Mouse (Mus musculus) heart, embryonic 10.5 days (tissue): ENCODE data around the gene Kif5c. TPM values are rescaled to one million over a fixed set of nuclear protein-coding genes. Genes with fewer than 3 reads are reported as not detected.

Source experiments
- DNase-seq: peaks from one replicate; pipeline ENCODE4 v3.0.0-alpha.2; 2017; ENCODE audit warnings: low spot score
- H3K27ac ChIP-seq: fragments of 300-500 bp; sonication (generic); 2 replicates; pipeline ENCODE4 v1.5.1; 2016; ENCODE audit warnings: mild to moderate bottlenecking
- H3K27me3 ChIP-seq: fragments of 300-500 bp; sonication (generic); 2 replicates; pipeline ENCODE4 v1.6.1; 2016; ENCODE audit warnings: mild to moderate bottlenecking; ENCODE audit not compliant: poor library complexity, insufficient read depth, severe bottlenecking
- H3K36me3 ChIP-seq: fragments of 300-500 bp; sonication (generic); 2 replicates; pipeline ENCODE4 v1.6.1; 2016; ENCODE audit warnings: mild to moderate bottlenecking, moderate library complexity
- H3K4me1 ChIP-seq: fragments of 300-500 bp; sonication (generic); 2 replicates; pipeline ENCODE4 v1.6.1; 2016; ENCODE audit warnings: mild to moderate bottlenecking
- H3K4me3 ChIP-seq: fragments of 300-500 bp; sonication (generic); 2 replicates; pipeline ENCODE4 v1.5.1; 2016; ENCODE audit warnings: mild to moderate bottlenecking, moderate library complexity
- H3K9me3 ChIP-seq: fragments of 300-500 bp; sonication (generic); 2 replicates; pipeline ENCODE4 v1.6.1; 2016; ENCODE audit warnings: mild to moderate bottlenecking, moderate library complexity
- WGBS: fragments of 180-500 bp; shearing (Covaris S2); methylation state at CpG from one replicate; pipeline ENCODE4 v1.1.7; 2016; 5-methylcytosine and 5-hydroxymethylcytosine counted together
- polyA plus RNA-seq: library from polyadenylated mRNA; unstranded; fragments of >200 nt; fragmentation: Nextera tagmentation; extraction: Ambion mirVana; gene quantifications from 2 replicates; pipeline ENCODE4 v1.2.1, GENCODE M21; 2016

Kif5c gene
- polyA plus RNA-seq, 1 experiment from 2014 or later = 4.3 TPM

- no peak overlapping the region for H3K27ac ChIP-seq
- no peak for DNase-seq
- H3K36me3 ChIP-seq = no peaks in the 10 kb centered on the region
- H3K27me3 ChIP-seq = no peaks in the 10 kb centered on the region; the same call in 1 of the 2 replicates
- no peak overlapping the region for H3K4me3 ChIP-seq
- WGBS = 87% methylated on average over 12 of the region's 12 CpGs
- no peaks in the 10 kb centered on the region for H3K9me3 ChIP-seq
- H3K4me1 ChIP-seq = no peaks in the 10 kb centered on the region
Observed at GRCm38 (mm10) chr2:49629181-49629580, 10.1 kb downstream of the Kif5c start.

DNA sequence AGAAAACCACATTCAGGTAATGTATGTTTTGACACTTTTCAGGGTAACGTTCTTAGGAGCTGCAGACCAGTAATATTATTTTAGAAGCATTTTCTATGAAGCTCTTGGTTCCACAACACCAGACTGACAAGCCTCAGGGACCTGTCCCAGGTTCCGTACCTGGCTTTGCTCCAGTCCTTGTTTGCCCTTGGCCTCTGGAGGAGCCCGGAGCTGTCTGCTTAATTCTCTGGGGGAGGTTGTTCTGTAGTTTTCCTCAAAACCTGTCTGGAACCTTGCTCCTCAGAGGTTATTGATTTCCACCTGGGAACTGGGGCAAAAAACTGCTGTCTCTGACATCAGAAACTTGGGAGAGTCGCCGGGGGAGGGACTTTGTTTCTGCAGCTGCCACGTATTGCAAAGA, 11.5 kb downstream of the Kif5c start:
- Histone ChIP-seq H3K4me3 (no peak overlapping the region), H3K36me3 (no peaks in the 10 kb centered on the region), H3K27ac (no peak overlapping the region), H3K4me1 (no peaks in the 10 kb centered on the region), H3K9me3 (no peaks in the 10 kb centered on the region), H3K27me3 (no peaks in the 10 kb centered on the region; the same call in 1 of the 2 replicates)
- WGBS = 84% methylated on average over 6 of the region's 6 CpGs
- no peak for DNase-seq

DNA sequence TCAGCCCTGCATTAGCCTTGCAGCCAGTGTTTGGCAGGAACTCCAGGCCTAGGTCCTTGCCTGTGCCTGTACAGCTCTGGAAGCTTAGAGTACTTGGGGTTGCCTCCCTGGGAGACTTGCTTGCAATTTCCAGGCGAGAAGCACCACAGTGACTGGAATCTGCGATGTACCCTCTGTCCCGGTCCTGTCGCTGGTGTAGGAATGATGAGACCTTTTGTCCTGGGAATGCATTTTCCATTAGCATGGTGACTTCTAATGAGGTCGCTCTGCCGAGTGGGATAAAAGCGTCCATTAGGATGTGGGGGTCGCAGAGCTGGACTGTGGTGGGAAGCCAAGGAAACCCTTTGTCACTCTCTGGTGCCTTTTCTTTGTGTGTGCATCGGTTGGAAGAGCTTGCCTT, 14.1 kb downstream of the Kif5c start:
- DNase-seq = no peak
- WGBS = 71% methylated on average over 9 of the region's 9 CpGs
- H3K27ac ChIP-seq = no peak overlapping the region

DNA sequence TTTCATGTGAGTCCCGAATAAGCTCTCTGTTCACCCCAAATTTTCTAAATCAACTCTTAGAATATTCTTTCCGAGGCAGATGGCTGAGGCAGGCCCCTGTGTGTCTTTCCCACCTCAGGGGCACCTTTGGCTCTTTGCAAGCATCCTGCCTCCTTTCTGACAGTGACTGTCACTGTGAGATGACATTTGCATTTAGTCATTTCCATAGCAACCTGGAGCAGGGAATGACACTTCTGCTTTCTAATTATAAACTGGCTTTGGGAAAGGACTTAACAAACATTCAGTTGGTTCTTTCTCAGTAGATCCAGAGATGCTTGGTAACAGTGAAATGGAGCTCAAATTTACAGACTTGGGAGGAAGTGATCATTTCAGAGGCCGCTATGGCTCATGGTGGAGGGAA, 23.7 kb downstream of the Kif5c start:
- no peak overlapping the region for H3K4me3 ChIP-seq
- H3K4me1 ChIP-seq = no peaks in the 10 kb centered on the region; the same call in 1 of the 2 replicates
- WGBS = 80% methylated on average over 3 of the region's 3 CpGs
- H3K27me3 ChIP-seq = no peaks in the 10 kb centered on the region
- no peak for DNase-seq
- H3K27ac ChIP-seq = no peak overlapping the region
- H3K36me3 ChIP-seq = no peaks in the 10 kb centered on the region
- H3K9me3 ChIP-seq = no peaks in the 10 kb centered on the region

More for the DNA sequence above, 14.1 kb downstream of the Kif5c start:
- H3K4me1 ChIP-seq = no peaks in the 10 kb centered on the region
- no peaks in the 10 kb centered on the region for H3K27me3 ChIP-seq
- no peak overlapping the region for H3K4me3 ChIP-seq
- no peaks in the 10 kb centered on the region for H3K36me3 ChIP-seq
- no peaks in the 10 kb centered on the region for H3K9me3 ChIP-seq

- Histone ChIP-seq H3K27ac (no peak overlapping the region), H3K4me1 (peaks cover 9% of the 10 kb centered on the region), H3K4me3 (no peak overlapping the region), H3K9me3 (no peaks in the 10 kb centered on the region), H3K27me3 (no peaks in the 10 kb centered on the region), H3K36me3 (no peaks in the 10 kb centered on the region)
- 83% methylated on average over 8 of the region's 8 CpGs for WGBS
- no peak for DNase-seq
Observed at GRCm38 (mm10) chr2:49643756-49644155, 24.7 kb downstream of the Kif5c start.

DNA sequence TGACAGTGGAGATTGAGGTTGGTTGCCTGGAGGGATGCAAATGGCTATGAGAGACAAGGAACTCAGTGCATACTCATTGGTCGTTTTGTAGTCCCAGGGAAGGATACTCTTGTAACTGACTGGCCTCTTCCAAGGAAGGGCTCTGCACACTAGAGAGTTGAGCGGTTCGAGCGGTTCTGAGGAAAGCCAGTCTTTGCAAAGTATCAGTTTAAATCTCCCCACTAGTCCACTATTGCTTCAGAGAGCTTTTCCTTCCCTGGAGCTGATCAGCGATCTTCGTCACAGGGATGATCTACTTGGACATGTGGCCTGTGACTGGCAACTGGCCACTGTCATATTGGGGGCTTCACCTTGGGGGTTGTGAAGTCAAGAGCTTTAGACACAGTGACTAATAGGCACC, 28.5 kb downstream of the Kif5c start:
- Histone ChIP-seq H3K27me3 (no peaks in the 10 kb centered on the region), H3K4me1 (peaks cover 17% of the 10 kb centered on the region), H3K27ac (no peak overlapping the region), H3K9me3 (no peaks in the 10 kb centered on the region), H3K36me3 (no peaks in the 10 kb centered on the region), H3K4me3 (no peak overlapping the region)
- no peak for DNase-seq
- WGBS = 86% methylated on average over 6 of the region's 6 CpGs

GRCm38 (mm10) chr2:49648344-49648743, 29.2 kb downstream of the Kif5c start:
- H3K27ac ChIP-seq = no peak overlapping the region
- WGBS = 41% methylated on average over 9 of the region's 9 CpGs
- DNase-seq = no peak
- no peaks in the 10 kb centered on the region for H3K27me3 ChIP-seq
- no peaks in the 10 kb centered on the region for H3K9me3 ChIP-seq
- H3K4me1 ChIP-seq = peaks cover 17% of the 10 kb centered on the region
- H3K36me3 ChIP-seq = no peaks in the 10 kb centered on the region
- H3K4me3 ChIP-seq = peak overlapping the region; percentile 19; the same call in 1 of the 2 replicates

- H3K4me3 ChIP-seq = no peak overlapping the region
- no peaks in the 10 kb centered on the region for H3K9me3 ChIP-seq
- DNase-seq = no peak
- no peaks in the 10 kb centered on the region for H3K27me3 ChIP-seq
- peaks cover 17% of the 10 kb centered on the region for H3K4me1 ChIP-seq
- no peaks in the 10 kb centered on the region for H3K36me3 ChIP-seq
- WGBS = 75% methylated on average over 6 of the region's 6 CpGs
- no peak overlapping the region for H3K27ac ChIP-seq
Observed at GRCm38 (mm10) chr2:49648806-49649205, 29.7 kb downstream of the Kif5c start.

- Histone ChIP-seq H3K4me3 (no peak overlapping the region), H3K27me3 (no peaks in the 10 kb centered on the region), H3K9me3 (no peaks in the 10 kb centered on the region), H3K4me1 (peaks cover 17% of the 10 kb centered on the region), H3K36me3 (no peaks in the 10 kb centered on the region), H3K27ac (no peak overlapping the region)
- no peak for DNase-seq
- WGBS = 56% methylated on average over 10 of the region's 10 CpGs
Observed at GRCm38 (mm10) chr2:49649211-49649610, 30.1 kb downstream of the Kif5c start.

- no peaks in the 10 kb centered on the region for H3K27me3 ChIP-seq
- no peak overlapping the region for H3K27ac ChIP-seq
- H3K36me3 ChIP-seq = no peaks in the 10 kb centered on the region
- H3K9me3 ChIP-seq = no peaks in the 10 kb centered on the region
- DNase-seq = peak; percentile 20
- peaks cover 21% of the 10 kb centered on the region for H3K4me1 ChIP-seq
- 66% methylated on average over 1 of the region's 1 CpGs for WGBS
- H3K4me3 ChIP-seq = no peak overlapping the region
Observed at GRCm38 (mm10) chr2:49651737-49652136, 32.6 kb downstream of the Kif5c start.

DNA sequence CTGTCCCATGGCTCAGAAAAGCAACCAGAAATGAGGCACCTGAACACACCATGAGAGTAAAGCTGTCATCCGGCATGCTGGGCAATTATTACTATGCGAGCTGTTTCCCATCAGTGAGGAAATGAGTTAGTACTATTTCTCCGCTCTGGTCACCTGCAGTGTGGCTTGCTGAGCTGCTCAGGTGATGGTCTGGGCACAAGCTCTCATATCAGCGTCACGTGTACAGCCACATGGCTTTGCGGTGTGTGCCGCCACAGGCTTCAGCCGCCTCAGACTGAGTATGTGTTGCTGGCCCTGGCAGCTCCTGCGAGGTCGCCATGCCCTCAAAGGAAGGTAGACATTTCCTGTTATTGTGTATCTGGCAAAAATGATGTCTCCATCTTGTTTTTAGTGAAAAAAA, 35.5 kb downstream of the Kif5c start:
- H3K27ac ChIP-seq = no peak overlapping the region
- H3K4me3 ChIP-seq = no peak overlapping the region
- H3K36me3 ChIP-seq = no peaks in the 10 kb centered on the region
- H3K9me3 ChIP-seq = no peaks in the 10 kb centered on the region
- H3K27me3 ChIP-seq = no peaks in the 10 kb centered on the region
- 87% methylated on average over 10 of the region's 10 CpGs for WGBS
- DNase-seq = peak; percentile 58
- peaks cover 5% of the 10 kb centered on the region; the same call in 1 of the 2 replicates for H3K4me1 ChIP-seq

DNA sequence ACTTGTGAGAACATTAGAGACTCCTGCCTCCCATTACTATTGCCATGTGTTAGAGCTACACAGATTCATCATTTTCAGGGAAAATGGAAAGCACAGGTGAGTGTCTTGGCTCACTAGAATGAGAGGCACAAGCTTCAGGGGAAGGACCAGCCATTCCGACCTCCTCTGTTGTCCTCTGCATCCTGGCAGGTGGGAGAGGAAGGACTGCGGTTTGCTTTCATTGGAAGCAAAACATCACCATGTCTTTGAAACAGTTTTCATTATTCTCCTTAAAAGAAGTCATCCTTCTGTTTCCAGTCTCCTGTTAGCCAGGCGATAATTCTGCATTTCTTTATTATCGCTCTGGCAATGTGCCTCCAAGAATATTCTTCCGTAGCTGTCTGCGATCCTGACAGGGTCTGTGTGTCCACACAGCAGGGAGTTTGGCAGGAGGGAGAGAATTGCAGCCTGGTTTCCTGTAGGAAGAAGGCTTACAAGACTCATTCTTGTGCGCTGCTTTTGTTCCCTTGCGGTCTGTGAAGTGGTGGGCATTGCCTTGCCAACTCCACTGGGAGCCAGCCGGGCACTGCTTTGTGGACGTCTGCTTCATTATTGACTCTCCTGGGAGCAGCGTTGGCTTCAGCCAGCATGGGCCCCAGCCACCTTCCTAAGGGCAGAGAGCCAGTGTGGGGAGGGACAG, 36.2 kb downstream of the Kif5c start:
- H3K4me3 ChIP-seq = no peak overlapping the region
- H3K27ac ChIP-seq = no peak overlapping the region
- H3K27me3 ChIP-seq = no peaks in the 10 kb centered on the region
- DNase-seq = peak; percentile 59
- 71% methylated on average over 11 of the region's 11 CpGs for WGBS
- H3K9me3 ChIP-seq = no peaks in the 10 kb centered on the region
- no peaks in the 10 kb centered on the region for H3K36me3 ChIP-seq
- peaks cover 5% of the 10 kb centered on the region; the same call in 1 of the 2 replicates for H3K4me1 ChIP-seq

DNA sequence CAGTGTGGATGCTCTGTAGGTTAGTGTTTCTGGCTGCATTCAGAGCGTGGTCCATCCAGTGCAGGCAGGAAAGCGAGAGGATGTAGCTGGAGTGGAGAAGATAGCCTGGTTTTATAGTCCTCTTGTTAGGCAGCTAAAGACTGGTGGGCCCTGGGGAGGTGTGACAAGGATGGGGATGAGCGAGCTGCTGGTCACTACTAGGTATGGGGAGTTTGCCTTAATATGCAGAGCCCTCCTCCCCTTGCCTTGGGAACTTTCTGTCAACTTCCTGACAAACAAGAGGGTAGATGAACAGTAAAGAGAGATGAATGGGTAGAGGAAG, 36.7 kb downstream of the Kif5c start:
- H3K4me1 ChIP-seq = peaks cover 5% of the 10 kb centered on the region; the same call in 1 of the 2 replicates
- H3K27me3 ChIP-seq = no peaks in the 10 kb centered on the region
- no peaks in the 10 kb centered on the region for H3K36me3 ChIP-seq
- H3K27ac ChIP-seq = no peak overlapping the region
- H3K4me3 ChIP-seq = no peak overlapping the region
- 76% methylated on average over 3 of the region's 3 CpGs for WGBS
- peak; percentile 56 for DNase-seq
- H3K9me3 ChIP-seq = no peaks in the 10 kb centered on the region

GRCm38 (mm10) chr2:49656988-49657387, 37.9 kb downstream of the Kif5c start:
- no peak for DNase-seq
- 67% methylated on average over 2 of the region's 2 CpGs for WGBS

More at GRCm38 (mm10) chr2:49656988-49657387, 37.9 kb downstream of the Kif5c start:
- H3K36me3 ChIP-seq = no peaks in the 10 kb centered on the region
- no peak overlapping the region for H3K4me3 ChIP-seq
- H3K4me1 ChIP-seq = peaks cover 5% of the 10 kb centered on the region; the same call in 1 of the 2 replicates
- H3K9me3 ChIP-seq = no peaks in the 10 kb centered on the region
- no peak overlapping the region for H3K27ac ChIP-seq
- H3K27me3 ChIP-seq = no peaks in the 10 kb centered on the region
